Mouse (Mus musculus) adrenal gland, postnatal 36 days (tissue): Measurements from ENCODE around the gene Gm15130. TPM values are rescaled to one million over a fixed set of nuclear protein-coding genes. Genes with fewer than 3 reads are reported as not detected.

Experiments
- DNase-seq, 2 experiments: peaks; one replicate each; pipeline ENCODE4 v3.0.0; 2021; ENCODE audit warnings: mixed read lengths in 1 of 2
- long read RNA-seq, 2 experiments: library from polyadenylated mRNA; stranded (forward); transcript quantifications; one replicate each; pipeline ENCODE4 v2.0.0; 2021; ENCODE audit warnings: borderline sequencing depth in 2 of 2
- total RNA-seq, 2 experiments: library from RNA; stranded (reverse); gene quantifications; 2 replicates each; pipeline ENCODE4 v1.2.3; 2021

Gene Gm15130
- not detected for total RNA-seq
- long read RNA-seq, experiment 1 = 0 reads
- long read RNA-seq, experiment 2 = 0 reads

GRCm38 (mm10) chr2:111152836-111153235 lies at the start of gene Gm15130:
Gm15130 (minus strand) TSS chr2:111152936.
- no peak for DNase-seq

GRCm38 (mm10) chr2:111182068-111182467 lies 29.3 kb upstream of the Gm15130 start:
- DNase-seq = no peak

GRCm38 (mm10) chr2:111135739-111136138 lies 17.0 kb downstream of the Gm15130 start:
- no peak for DNase-seq

GRCm38 (mm10) chr2:111105882-111106281 lies 46.9 kb downstream of the Gm15130 start, which contains the start of gene Gm13941:
Gm13941 (minus strand) TSS chr2:111105982.
- no peak for DNase-seq

Other genes starting within 250 kb of the Gm15130 start
- gene Ano3, start 202.0 kb downstream of the Gm15130 start, total RNA-seq = under 1 TPM; 0.13 TPM
- gene Gm13941, start 47.0 kb downstream of the Gm15130 start, total RNA-seq = not detected
- not detected for gene 4930430A15Rik, start 76.7 kb upstream of the Gm15130 start, total RNA-seq
- gene Olfr1275, start 82.3 kb upstream of the Gm15130 start, total RNA-seq = not detected
- not detected for gene Olfr1276, start 101.6 kb upstream of the Gm15130 start, total RNA-seq
- not detected for gene Olfr1277, start 121.2 kb upstream of the Gm15130 start, total RNA-seq
- not detected for gene Olfr1278, start 137.2 kb upstream of the Gm15130 start, total RNA-seq
- gene Olfr1279, start 147.7 kb upstream of the Gm15130 start, total RNA-seq = not detected
- not detected for gene Olfr1280, start 161.1 kb upstream of the Gm15130 start, total RNA-seq
- not detected for gene Olfr1281, start 173.6 kb upstream of the Gm15130 start, total RNA-seq
- not detected for gene Olfr1282, start 183.1 kb upstream of the Gm15130 start, total RNA-seq
- not detected for gene Olfr1283, start 213.9 kb upstream of the Gm15130 start, total RNA-seq
- not detected for gene Olfr1284, start 222.6 kb upstream of the Gm15130 start, total RNA-seq